Mouse (Mus musculus) thymus, adult 2 months (tissue): ENCODE measurements around the gene Lcn12. TPM values are rescaled to one million over a fixed set of nuclear protein-coding genes. Genes with fewer than 3 reads are reported as not detected.

Source experiments
- DNase-seq: peaks from one replicate; pipeline ENCODE4 v3.0.0; 2021
- H3K27ac ChIP-seq: fragments of 200-500 bp; 2 replicates; pipeline ENCODE4 v1.5.1; 2012; ENCODE audit warnings: low read length, control low read depth; ENCODE audit not compliant: control insufficient read depth, insufficient read depth
- H3K27me3 ChIP-seq: fragments of 200-500 bp; 2 replicates; pipeline ENCODE4 v1.6.1; 2012; ENCODE audit warnings: mild to moderate bottlenecking, low read length, moderate library complexity, mixed read lengths; ENCODE audit not compliant: control insufficient read depth, insufficient read depth
- H3K36me3 ChIP-seq: fragments of 200-500 bp; 2 replicates; pipeline ENCODE4 v1.6.1; 2012; ENCODE audit warnings: mild to moderate bottlenecking, low read length, moderate library complexity; ENCODE audit not compliant: control insufficient read depth, insufficient read depth
- H3K4me1 ChIP-seq: fragments of 200-500 bp; replicated peaks from 2 replicates; pipeline ENCODE4 v1.6.1; 2012; ENCODE audit warnings: low read length; ENCODE audit not compliant: control insufficient read depth, insufficient read depth
- H3K4me3 ChIP-seq: fragments of 200-500 bp; 2 replicates; pipeline ENCODE4 v1.5.1; 2012; ENCODE audit warnings: mild to moderate bottlenecking, low read length, control low read depth, moderate library complexity; ENCODE audit not compliant: control insufficient read depth, insufficient read depth
- CTCF ChIP-seq: fragments of 200-500 bp; IDR thresholded peaks from 2 replicates; pipeline ENCODE4 v1.5.1; 2012; ENCODE audit warnings: mild to moderate bottlenecking, control low read depth, low read length, moderate library complexity, borderline replicate concordance; ENCODE audit not compliant: control insufficient read depth, poor library complexity, insufficient read depth; ENCODE audit errors: extremely low read depth
- POLR2A ChIP-seq: fragments of 200-500 bp; IDR thresholded peaks from 2 replicates; pipeline ENCODE4 v1.6.1; 2012; ENCODE audit warnings: mild to moderate bottlenecking, low read length, control low read depth, moderate library complexity; ENCODE audit not compliant: control insufficient read depth, poor library complexity, insufficient read depth; ENCODE audit errors: extremely low read depth
- WGBS: fragments of 180-500 bp; shearing (Covaris S2); methylation state at CpG from one replicate; pipeline ENCODE4 v1.1.7; 2018; 5-methylcytosine and 5-hydroxymethylcytosine counted together
- polyA plus RNA-seq: library from polyadenylated mRNA; depleted of rRNA; stranded (reverse); fragments of >200 nt; gene quantifications from 2 replicates; pipeline ENCODE4 v1.2.3, GENCODE M21; 2012

Gene Lcn12
- polyA plus RNA-seq, 1 experiment = not detected

DNA sequence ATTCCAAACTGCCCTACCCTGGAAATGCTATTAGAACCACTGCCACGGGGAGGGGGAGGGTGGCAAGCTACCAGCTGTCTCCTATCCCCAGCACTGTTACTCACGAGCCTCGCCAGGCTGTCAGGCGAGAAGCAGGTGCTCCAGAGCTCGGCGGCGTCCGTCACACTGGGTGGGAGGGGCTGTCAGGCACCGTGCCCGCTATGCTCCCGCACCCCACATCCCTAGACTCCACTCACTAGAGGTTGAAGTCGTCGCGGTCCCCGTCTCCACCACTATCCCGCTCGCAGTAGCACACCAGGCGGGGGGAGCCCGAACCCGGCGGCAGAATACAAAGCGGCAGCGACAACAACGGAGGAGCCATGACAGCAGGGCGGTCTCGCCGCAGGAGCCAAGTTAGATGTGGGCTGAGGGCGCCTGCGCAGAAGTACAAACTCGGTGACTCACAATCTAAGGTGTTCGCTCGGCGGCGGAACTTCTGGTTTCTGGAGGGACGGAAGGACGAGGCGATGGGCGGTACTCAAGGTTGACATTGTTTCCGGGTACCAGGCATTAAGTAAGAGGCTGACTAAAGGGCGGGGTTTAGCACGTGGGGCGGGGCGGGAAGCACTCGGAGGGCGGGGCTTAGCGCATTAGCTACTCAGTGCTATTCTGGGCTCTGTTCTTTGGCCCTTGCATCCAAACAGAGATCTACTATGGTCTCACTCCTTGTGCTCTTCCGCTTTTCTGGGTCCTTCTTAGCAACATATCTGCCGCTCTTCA lies 33.0 kb downstream of the Lcn12 start, which contains the start of gene Paxx:
Paxx (minus strand) TSS at position 544 of the 759 bp plus-strand sequence.
- H3K27me3 ChIP-seq = no peaks in the 10 kb centered on the region
- TF ChIP-seq CTCF (0 out of 2 replicates have a peak, but pooled peaks have one; percentile 16), POLR2A (peak; percentile 79)
- H3K4me1 ChIP-seq = peaks cover 46% of the 10 kb centered on the region
- H3K27ac ChIP-seq = peak within 1 kb of the TSS; percentile 88
- WGBS = under 1% methylated on average over 48 of the region's 48 CpGs
- peak within 1 kb of the TSS; percentile 87 for H3K4me3 ChIP-seq
- DNase-seq = peak; percentile 93
- peaks cover 3% of the 10 kb centered on the region; the same call in 1 of the 2 replicates for H3K36me3 ChIP-seq

DNA sequence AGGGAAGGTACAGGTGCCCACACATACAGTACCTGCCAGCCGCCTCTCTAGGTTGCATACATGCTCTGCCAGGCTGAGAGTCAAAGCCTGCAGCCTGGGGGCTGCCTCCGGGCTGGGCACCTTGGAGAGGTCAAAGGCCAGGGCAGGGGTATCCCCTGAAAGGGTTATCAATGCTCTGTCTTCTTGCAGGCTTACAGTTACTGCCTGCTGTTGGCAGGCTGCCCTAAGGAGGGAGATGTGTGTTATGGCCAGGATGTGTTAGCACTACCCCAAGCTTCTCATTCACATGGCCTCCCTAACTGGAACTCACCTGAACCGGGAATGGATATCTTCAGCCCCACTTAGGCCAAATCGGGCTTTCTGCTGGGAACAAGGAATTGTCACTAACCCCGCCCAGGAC lies 33.6 kb downstream of the Lcn12 start:
- H3K36me3 ChIP-seq = peaks cover 3% of the 10 kb centered on the region; the same call in 1 of the 2 replicates
- H3K27ac ChIP-seq = peak overlapping the region; percentile 88
- 32% methylated on average over 5 of the region's 5 CpGs for WGBS
- H3K4me3 ChIP-seq = peak overlapping the region; percentile 87
- H3K27me3 ChIP-seq = no peaks in the 10 kb centered on the region
- H3K4me1 ChIP-seq = peaks cover 41% of the 10 kb centered on the region
- no peak for DNase-seq
- no peak for TF ChIP-seq POLR2A
- no peak for TF ChIP-seq CTCF

DNA sequence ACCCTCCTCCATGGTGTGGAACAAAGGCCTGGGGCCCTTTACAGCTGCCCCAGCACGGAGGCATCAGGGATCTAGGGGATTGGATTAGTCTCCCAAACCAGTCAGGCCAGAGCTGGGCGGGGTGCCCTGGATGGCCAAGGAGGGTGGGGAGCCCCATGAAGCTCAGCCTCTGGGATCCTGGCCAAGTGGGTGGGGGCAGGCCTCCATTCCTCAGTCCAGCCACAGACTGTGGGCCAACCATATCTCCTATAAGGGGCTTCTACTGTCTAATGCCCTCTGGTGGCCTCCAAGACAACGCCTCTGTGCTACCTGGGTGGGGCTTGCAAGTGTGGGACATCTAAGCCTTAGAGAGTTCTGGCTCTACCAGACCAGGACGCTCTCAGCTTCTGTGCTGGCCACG lies 34.8 kb downstream of the Lcn12 start:
- H3K36me3 ChIP-seq = peaks cover 3% of the 10 kb centered on the region; the same call in 1 of the 2 replicates
- H3K4me3 ChIP-seq = no peak overlapping the region
- TF ChIP-seq CTCF = no peak
- no peak for TF ChIP-seq POLR2A
- H3K4me1 ChIP-seq = peaks cover 28% of the 10 kb centered on the region
- WGBS = 89% methylated on average over 5 of the region's 5 CpGs
- H3K27ac ChIP-seq = no peak overlapping the region
- no peak for DNase-seq
- H3K27me3 ChIP-seq = no peaks in the 10 kb centered on the region

DNA sequence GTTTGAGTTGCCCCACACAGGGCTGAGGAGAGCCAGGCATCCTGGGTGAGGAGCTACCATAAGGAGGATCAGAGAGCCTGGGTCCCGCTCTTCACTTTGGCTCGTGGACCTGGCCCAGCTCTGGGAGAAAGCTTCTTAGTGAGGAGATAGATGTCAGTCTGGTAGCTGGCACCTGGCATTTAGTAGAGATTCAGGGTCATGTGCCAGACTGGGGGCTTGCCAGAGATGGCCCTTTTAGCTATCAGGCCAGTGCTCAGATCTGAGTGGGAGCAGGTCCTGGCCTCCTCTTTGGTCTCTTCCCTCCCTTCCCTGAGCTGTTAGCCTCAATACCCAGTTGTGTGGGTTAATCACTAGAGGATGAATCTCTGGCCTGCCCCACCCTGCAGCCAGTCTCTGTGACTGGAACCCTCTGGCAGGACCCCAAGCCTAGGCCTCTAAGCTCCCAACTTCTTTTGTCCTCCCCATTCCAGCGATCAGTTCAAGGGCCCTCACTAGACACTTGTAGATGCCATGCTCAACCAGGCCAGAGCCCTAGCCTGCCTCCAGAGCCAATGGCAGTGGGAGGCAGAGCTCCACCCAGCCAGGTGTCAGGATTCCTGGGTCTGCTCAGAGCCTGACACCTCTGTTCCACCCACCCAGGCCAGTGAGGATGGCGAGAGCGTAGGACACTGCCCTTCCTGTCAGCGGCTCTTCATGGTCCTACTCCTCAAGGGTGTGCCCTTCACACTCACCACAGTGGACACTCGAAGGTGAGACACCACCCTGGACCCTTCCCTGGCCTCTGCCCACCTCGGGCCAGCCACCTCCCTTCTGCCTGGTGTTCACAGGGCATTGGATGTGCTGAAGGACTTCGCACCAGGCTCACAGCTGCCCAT lies 36.5 kb downstream of the Lcn12 start:
- TF ChIP-seq CTCF = no peak
- no peak for TF ChIP-seq POLR2A
- Histone ChIP-seq H3K36me3 (peaks cover 3% of the 10 kb centered on the region; the same call in 1 of the 2 replicates), H3K4me1 (peaks cover 21% of the 10 kb centered on the region), H3K27ac (no peak overlapping the region), H3K27me3 (no peaks in the 10 kb centered on the region), H3K4me3 (no peak overlapping the region)
- no peak for DNase-seq
- WGBS = 95% methylated on average over 9 of the region's 9 CpGs

DNA sequence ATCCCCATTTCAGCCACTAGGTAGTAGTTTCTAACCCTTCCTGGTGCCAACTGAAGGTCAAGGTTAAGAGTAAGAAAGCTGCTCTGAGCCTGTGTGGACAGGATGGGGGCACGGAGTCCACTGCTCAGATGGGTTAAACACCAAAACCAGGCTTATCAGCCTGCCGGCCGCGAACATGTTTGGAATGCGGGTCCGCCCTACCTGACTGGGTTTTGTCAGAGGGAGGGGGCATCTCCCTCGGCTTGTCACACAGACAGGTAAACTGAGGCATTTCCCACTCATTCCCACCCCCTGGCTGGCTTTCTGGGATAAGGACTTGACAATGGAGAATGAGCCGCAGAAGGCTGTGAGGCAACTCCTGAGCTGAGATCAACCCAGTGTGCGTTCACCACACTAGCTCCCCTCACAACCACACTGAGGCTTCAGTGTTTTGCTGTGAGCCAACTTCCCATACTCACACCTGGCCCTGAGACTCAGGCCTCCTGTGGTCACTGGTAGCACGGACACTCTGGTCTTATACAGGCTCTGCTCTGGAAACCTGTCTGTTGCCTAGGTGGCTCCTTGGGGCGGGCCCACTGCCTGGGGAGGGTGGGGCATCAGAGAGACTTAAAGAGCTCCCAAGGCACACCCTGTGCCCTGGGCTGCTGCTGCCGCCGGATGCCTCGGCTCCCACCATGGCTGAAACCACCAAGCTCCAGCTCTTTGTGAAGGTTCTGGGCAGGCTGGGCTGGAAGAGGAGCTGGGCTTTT lies 37.3 kb downstream of the Lcn12 start, which contains the start of gene Clic3:
Clic3 (plus strand) TSS at position 634 of the 749 bp plus-strand sequence.
- no peak for DNase-seq
- Histone ChIP-seq H3K4me1 (peaks cover 19% of the 10 kb centered on the region), H3K36me3 (peaks cover 3% of the 10 kb centered on the region; the same call in 1 of the 2 replicates), H3K4me3 (no peak within 1 kb of the TSS), H3K27me3 (no peaks in the 10 kb centered on the region), H3K27ac (no peak within 1 kb of the TSS)
- TF ChIP-seq POLR2A = no peak
- no peak for TF ChIP-seq CTCF
- WGBS = 82% methylated on average over 14 of the region's 14 CpGs
